Mouse (Mus musculus): ENCODE data around the gene Podxl.

Gene Podxl

DNA sequence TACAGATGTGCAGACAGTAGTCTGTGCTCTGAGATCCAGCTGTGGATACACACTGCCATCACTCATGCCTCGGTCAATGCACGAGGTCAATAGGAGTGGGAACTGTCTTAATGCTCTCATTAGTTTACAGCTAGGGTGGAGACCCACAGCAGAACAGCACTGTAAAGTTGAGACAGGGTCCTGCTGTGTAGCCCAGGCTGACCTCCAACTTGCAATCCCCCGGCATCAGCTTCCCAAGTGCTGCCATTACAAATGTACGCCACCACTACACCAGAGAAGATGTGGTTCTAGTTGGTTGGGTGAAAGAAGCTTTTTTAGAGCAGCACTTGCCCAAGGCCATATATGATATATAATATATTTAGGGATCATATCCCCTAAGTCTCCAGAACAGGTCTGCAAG, 40.1 kb downstream of the Podxl start:
- DNase-seq (ENCODE audit: low spot score in 2 of 2) = no peak

DNA sequence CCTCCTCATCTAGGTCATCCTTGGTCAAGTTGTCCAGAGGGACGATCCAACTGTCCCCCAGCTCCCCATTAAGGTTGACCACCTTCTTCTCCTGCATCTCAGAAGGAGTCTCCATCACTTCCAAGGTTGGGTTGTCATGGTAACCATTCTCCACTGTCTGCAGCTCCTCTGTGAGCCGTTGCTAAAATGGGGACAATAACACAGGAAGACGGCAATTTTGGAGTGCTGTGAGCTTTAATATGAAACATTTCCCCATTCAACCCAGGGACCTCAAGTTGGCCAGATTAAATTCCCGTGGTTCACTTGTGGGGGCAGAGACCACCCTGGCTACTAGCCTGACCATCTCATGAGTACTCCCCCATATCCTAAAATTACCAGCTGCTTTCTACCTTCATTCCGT, 40.7 kb downstream of the Podxl start:
- DNase-seq (ENCODE audit: low spot score in 2 of 2) = no peak

DNA sequence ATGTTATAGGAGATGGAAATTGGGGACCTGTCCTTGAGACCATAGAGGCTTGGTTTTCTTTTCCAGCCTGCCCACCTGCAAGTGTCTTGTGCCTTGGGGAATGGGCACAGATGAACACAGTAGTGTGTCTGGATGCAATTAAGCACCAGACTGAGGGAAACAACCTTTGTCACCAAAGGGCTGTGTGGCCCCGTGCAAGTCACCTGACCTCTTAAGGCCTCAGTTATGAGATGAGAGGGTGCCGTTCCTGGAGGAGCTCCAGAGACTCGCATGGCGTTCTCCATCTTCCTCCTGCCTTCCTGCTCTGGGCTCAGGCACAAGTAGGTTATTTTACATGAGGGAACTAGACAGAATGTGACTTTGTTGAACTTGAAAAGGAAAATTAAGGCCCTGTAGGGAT, 41.3 kb downstream of the Podxl start:
- DNase-seq (ENCODE audit: low spot score in 2 of 2) = no peak

DNA sequence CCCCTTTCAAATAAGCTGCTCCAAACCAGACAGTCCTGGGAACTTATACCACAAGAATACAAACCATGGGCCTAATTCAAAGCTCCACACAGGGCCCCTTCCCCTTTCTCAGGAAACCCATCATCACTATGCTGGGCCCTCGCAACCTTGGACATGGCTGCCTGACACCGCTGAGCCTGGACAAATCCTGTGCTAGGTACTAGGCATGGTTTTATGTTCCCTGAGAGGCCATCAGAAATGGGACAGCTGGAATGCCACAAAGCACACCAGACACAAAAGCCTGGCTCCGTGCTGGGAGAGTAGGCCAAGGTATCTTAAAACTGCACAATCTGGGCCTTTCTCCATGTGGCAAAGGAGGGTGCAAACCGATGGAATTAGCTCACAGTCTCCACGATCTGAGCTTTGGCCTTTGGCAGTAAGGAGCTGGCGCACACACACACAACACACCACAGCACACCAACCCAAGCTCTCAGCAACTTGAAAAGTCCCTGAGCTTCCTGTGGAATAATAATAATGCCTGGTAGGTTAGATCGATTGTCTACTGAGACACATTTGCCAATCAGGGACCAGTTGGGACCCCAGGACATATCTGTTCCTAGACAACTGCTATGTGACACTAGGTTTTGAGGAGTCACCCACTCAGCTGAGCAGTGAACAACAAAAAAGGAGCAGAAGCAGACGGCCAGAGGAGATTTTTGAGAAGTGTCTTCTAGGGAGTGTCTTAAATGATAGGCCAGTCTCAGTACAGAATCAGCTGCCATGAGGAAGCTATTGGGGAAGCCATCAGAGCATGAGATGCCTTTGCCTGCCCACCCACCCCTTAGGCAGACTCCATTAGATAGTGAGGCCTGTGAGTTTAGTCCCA, 42.1 kb downstream of the Podxl start:
- DNase-seq (ENCODE audit: low spot score in 2 of 2) = no peak

DNA sequence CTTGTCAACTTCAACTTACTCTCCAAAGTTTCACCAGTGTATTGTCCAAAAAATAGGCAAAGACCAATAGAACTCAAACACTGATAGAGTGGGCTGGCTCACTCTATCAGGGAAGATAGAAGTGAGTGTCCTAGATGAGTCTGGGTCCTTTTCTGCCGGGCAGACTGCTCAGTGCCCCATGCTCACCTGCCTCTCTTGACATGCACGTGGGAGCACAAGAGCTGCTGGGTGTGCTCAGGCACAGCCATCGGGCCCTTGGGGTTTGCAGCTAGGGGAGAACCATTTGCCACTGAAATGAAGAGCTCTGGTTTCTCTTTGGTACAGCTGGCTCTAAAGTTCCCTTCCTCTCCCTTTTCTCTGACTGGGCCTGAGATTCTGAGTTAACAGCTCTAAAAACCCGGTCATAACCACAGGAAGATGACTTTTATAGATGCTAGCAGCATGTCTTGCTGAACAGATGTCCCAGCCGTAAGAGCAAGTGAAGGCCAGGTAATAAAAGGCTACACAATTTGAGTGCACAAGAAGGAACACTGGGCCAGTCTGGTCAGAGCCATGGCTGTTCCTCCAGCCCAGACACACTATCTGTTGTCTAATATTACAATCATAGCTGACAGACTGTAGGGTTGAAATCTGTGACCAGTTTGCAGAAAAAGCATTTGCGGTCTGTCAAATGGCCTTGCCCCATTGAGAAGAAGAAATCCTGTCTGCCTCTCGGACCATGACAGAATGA, 43.1 kb downstream of the Podxl start:
- no peak for DNase-seq (ENCODE audit: low spot score in 2 of 2)

DNA sequence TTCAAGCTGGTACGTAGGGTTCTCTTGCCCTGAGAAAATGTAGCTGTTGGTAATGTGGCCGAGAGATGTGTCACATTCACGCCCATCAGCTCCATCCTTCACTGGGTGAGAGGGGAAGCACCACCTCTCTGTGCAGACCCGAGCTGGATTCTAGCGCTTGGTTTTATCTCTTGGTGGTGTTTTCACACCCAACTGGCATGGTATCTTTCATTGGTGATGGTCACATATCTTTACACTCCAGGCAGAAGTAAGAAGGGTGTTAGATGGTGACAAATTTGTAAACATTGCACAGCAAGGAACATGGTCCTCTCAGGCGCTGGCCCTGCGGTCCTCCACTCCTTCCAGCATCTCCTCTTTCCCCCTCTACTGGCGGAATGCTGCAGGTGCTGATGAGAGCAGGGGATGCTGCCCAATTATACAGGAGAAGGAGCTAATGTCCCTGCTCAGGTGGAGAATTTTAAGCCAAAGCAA, 44.7 kb downstream of the Podxl start:
- no peak for DNase-seq (ENCODE audit: low spot score in 2 of 2)

DNA sequence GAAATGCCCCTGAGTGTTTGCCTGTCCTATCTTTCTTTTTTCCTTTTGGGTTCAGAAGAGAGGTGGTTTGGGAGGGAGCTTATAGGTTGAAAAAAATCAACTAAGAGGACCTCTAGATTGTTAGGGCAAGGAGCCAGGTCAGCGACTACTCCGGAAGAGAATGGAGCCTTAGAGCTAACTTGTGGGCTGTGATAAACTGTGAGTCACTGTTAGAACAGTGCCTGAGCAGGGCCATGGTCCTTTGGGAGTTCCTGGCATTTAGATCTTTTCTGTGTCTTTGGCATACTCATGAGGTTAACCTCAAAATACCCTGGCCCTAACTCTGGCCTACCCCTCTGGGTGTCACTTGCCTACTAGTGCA, 45.5 kb downstream of the Podxl start:
- no peak for DNase-seq (ENCODE audit: low spot score in 2 of 2)

DNA sequence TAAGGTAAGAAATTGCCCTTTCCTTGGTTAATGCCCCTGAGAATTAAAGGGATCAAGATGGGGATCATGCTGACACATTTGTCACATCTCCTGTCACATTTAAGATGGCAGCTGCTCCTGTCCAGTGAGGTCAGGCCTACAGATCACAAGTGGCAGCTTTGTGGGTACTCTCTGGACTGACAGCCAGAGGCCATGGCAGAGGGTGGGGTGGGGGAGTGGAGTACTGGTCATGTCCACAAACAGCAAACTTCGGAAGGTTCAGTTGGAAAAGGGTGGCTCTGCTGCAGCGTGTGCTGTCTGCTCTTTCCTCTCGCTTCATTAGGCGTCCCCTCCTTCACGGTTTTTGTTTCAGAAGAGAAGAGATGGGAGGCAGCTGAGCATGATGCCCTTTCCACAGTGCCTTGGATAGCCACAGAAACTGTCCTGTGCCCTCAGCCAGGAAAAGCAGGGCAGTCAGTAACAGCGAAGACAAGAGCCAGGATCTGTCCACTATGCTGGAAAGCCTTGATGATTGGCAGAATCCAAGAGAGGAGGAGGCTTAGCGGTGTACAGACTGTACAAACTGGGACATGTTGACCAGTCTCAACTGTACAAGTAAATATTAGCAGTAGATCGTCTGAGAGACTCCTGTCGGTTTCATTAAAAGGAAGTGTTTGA, 46.0 kb downstream of the Podxl start:
- no peak for DNase-seq (ENCODE audit: low spot score in 2 of 2)

DNA sequence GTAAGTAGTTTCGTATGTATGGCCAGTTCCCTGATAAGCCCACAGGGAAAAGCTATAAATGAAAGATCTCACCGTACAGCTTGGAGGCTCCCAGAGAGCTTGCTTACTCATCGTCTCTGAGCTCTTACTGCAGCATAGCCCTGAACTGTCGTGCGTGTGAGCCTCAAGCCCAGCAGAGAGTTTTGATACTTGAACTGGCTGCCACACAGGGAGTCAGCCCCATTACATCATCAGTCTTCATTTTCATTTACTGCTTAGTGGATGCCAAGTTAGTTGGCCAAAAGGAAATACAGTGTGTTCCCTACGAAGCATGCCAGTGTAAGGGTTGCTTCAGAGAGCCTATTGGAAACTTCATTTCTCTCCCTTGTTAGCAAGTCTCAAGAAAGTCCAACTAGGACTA, 50.1 kb downstream of the Podxl start:
- DNase-seq (ENCODE audit: low spot score in 2 of 2) = no peak

DNA sequence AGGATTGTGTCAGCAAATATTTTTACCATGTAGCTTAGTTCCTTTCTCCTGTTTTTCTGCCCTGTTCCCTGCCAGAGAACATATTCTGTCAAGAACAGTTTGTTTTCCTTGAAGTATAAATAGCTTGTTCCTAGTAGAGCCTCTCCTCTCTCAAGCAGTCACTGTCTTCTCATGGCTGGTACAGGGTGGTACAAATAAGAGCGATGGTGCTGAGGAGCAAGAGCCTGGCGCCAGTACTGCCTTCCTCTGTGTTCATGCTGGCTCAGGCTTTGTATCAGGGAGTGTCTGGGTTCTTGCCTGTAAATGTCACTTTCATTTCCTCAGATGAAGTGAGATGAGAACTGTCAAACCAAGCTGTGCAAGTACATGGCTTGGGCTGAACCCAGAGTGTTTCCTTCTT, 61.2 kb downstream of the Podxl start:
- no peak for DNase-seq (ENCODE audit: low spot score in 2 of 2)

DNA sequence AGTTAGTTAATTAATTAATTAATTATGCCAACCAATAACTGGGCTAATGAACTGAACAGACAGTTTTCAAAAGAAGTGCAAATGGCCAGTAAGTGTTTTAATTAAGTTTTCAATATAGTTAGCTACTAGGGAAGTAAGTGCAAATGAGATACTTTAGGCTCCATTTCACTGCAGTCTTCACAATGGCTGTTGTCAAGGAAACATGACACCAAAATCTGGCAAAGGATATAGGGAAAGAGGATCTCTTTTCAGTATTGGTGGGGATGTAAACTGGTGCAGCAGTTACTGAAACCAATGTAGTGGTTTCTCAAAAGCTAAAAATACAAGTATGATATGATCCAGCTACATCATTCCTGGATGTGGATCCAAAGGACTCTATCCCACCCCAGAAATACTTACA, 63.1 kb downstream of the Podxl start:
- no peak for DNase-seq (ENCODE audit: low spot score in 2 of 2)

DNA sequence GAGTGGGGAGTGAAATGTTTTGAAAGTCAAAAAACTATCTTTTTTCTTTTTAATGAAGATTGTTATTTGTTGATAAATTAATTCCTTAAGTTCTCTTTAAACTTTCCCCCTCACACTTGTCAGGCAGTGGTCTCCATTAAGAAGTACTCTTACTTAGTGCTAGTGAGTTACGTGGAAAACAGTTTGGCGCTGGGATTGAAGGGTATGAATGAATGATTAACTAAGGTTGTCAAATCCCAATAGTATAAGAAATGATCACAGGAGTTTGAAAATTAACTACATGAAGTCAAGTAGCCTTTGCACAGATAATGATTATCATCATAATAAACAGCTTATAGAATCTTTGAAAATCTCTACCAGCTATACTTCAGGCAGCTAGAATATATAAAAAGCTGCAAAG, 63.5 kb downstream of the Podxl start:
- no peak for DNase-seq (ENCODE audit: low spot score in 2 of 2)

DNA sequence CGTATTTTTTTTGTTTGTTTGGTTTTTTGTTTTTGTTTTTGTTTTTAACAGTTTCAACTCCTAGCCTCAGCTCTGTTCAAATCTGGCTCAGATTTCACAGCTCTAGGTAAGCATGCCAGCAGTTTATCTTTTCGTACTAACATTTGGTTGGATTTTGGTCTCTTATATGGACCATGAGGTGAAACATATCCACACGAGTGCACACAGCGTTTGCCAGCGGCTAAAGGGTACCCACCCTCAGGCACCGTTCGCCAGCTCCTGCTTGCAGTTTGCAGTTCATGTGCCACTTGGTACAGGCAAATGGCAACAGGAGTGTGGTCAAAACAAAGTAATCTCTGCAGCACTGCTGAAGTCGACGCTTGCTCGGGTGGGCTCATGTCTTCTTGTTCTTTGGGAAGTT, 63.9 kb downstream of the Podxl start:
- no peak for DNase-seq (ENCODE audit: low spot score in 2 of 2)

DNA sequence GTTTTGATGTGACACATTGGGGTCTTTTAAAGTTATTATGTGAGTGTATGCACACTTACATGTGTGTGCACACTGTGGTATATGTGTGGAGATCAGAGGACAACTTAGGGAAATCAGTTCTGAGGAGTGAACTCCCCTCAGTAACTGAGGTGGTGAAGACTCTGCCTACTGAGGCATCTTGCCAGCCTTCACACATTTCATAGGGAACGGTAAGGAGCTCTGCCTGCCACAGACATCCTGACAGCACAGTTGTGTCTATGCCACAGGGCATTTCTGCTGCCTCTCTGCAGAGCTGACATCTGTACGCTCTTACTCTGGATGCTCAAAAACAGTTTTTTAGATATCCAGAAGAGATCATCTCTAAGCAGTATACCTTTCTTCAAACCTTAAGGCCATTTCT, 67.6 kb downstream of the Podxl start:
- no peak for DNase-seq (ENCODE audit: low spot score in 2 of 2)

DNA sequence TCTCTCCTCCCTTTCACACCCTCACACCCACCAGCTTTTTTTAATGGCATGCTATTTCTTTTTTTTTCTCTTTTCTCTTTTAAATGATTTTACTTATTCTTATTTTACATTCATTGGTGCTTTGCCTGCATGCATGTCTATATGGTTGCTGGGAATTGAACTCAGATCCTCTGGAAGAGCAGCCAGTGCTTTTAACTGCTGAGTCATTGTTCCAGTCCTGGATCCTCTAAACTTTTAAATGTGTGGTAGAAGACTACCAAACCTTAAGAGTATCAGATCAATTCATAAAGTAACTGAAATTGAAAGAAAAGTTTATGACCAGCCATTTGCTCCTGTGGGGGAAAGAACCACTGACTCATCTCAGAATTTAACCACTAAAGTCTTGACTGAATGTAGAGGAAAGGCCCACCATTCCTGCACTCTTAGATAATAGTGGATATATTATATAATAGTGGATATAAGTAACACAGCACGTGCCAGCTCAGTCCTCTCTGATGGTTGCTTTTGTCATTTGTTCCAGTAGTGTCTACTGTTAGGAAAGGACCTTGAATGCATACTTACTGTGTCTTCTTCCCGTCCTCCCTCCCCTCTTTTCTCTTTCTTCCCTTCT, 68.6 kb downstream of the Podxl start:
- no peak for DNase-seq (ENCODE audit: low spot score in 2 of 2)

DNA sequence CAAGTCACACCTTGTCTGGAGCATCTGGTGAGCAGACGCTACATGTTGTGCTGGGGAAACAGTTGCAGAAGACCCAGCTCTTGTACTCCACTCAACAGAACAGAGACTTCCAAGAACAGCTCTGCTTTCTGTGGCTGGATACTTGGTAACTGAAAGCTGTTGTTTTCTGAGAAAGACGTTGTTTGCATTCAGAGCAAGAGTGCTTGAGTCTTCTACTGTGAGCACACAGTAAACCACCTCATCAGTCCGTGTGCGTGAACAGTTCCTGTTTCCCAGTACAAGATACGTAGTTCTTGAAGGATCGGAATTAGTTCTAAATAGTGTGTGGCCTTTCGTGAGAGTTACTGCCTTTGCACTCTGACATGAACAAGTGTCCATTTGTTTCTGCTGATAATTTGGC, 73.8 kb downstream of the Podxl start:
- no peak for DNase-seq (ENCODE audit: low spot score in 2 of 2)

DNA sequence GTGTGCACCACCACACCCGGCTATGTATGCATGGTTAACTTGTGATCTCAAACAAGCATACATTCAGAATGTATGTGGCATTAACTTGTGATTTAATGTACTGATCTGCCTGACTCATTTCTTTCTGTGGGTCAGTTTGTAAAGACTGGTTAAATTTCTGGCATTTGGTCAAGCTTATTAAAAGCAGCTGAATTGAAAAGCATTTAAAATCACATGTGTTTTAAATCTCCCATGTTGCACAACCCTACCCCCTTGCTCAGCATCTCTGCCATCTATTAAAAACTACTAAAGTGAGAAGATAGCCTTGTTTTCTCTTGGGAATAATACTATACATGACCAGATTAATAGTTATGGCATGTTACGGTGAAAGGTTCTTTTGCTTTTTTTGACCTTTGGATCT, 77.2 kb downstream of the Podxl start:
- no peak for DNase-seq (ENCODE audit: low spot score in 2 of 2)

DNA sequence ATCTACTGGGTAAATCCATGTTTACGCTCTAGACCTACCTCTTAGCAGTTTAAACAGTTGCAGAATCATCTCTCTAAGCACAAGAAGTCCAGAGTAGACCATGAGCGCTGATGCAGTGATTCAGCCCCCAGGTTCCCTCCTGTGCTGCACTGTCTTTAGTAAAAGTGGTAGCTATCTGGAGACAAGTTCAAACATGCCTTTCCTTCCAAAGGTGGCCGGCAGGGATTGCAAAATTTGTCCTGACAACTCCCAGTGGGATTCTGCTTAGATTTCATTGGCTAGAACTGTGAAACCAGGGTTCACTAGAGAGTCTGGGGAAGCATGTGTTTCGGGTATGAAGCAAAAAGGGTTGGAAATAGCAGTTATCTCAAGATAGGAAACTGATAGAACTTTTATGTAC, 83.8 kb downstream of the Podxl start:
- no peak for DNase-seq (ENCODE audit: low spot score in 2 of 2)

DNA sequence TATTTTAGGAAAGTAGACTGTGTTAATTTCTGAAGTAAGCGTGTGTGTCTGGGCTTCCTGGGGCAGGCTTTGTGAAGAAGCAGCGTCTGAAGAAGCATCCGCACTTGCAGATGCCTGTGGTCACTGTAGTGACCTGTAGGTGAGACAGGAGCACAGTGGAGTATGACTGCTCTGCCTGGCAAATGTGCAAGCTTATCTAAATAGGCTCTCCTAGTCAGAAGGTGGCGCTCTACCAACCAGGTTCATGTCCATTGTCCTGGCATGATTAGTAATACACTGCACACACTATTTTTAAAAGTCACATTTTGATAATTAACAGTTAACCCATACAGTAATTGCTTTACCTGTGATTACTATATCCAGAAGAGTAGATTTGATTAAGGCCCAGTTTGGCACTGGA, 85.6 kb downstream of the Podxl start:
- no peak for DNase-seq (ENCODE audit: low spot score in 2 of 2)
